Mouse (Mus musculus) cerebellum, adult 8-10 months (tissue): ENCODE measurements around the gene Ltbp3.

Experiments used
- DNase-seq: peaks from one replicate; pipeline ENCODE4 v3.0.0; 2022

Ltbp3 gene

GRCm38 (mm10) chr19:5756321-5756985 is 15.7 kb downstream of the Ltbp3 start:
- peak; percentile 28 for DNase-seq

- DNase-seq = peak; percentile 32
Measured at GRCm38 (mm10) chr19:5756991-5757636, 16.4 kb downstream of the Ltbp3 start.

- no peak for DNase-seq
Measured at GRCm38 (mm10) chr19:5758878-5759403, 18.2 kb downstream of the Ltbp3 start.

GRCm38 (mm10) chr19:5763163-5763562 is 22.5 kb downstream of the Ltbp3 start:
- DNase-seq = no peak

GRCm38 (mm10) chr19:5767271-5767670 is 26.6 kb downstream of the Ltbp3 start:
- no peak for DNase-seq

- no peak for DNase-seq
Measured at GRCm38 (mm10) chr19:5770311-5770710, 29.6 kb downstream of the Ltbp3 start.

GRCm38 (mm10) chr19:5770925-5771860 is 30.5 kb downstream of the Ltbp3 start, which contains the start of gene Scyl1:
TSS of gene Scyl1 (minus strand) at chr19:5771419.
- peak; percentile 97 for DNase-seq

GRCm38 (mm10) chr19:5777387-5778032 is 36.8 kb downstream of the Ltbp3 start:
- no peak for DNase-seq

- no peak for DNase-seq
Measured at GRCm38 (mm10) chr19:5778312-5778711, 37.6 kb downstream of the Ltbp3 start.

- DNase-seq = peak; percentile 38
Measured at GRCm38 (mm10) chr19:5780203-5780602, 39.5 kb downstream of the Ltbp3 start.

- no peak for DNase-seq
Measured at GRCm38 (mm10) chr19:5781532-5781931, 40.8 kb downstream of the Ltbp3 start.

- no peak for DNase-seq
Measured at GRCm38 (mm10) chr19:5782121-5782520, 41.4 kb downstream of the Ltbp3 start.

GRCm38 (mm10) chr19:5784958-5785577 is 44.4 kb downstream of the Ltbp3 start:
- no peak for DNase-seq

- peak; percentile 88 for DNase-seq
Measured at GRCm38 (mm10) chr19:5786441-5787114, 45.9 kb downstream of the Ltbp3 start.

- DNase-seq = peak; percentile 89
Measured at GRCm38 (mm10) chr19:5787128-5787635, 46.5 kb downstream of the Ltbp3 start.

GRCm38 (mm10) chr19:5787920-5788319 is 47.2 kb downstream of the Ltbp3 start:
- no peak for DNase-seq

- DNase-seq = no peak
Measured at GRCm38 (mm10) chr19:5788620-5789019, 47.9 kb downstream of the Ltbp3 start.

- DNase-seq = no peak
Measured at GRCm38 (mm10) chr19:5789066-5789465, 48.4 kb downstream of the Ltbp3 start.

GRCm38 (mm10) chr19:5791329-5791728 is 50.6 kb downstream of the Ltbp3 start:
- DNase-seq = no peak

- DNase-seq = peak; percentile 59
Measured at GRCm38 (mm10) chr19:5793116-5793515, 52.4 kb downstream of the Ltbp3 start.
